Mouse (Mus musculus) liver, embryonic 13.5 days (tissue): ENCODE data around the gene Pde4c. TPM values are rescaled to one million over a fixed set of nuclear protein-coding genes. Genes with fewer than 3 reads are reported as not detected.

ENCODE experiments used
- ATAC-seq: fragments of 200-750 bp; cut with Nextera tagmentation; 2 replicates; pipeline ENCODE4 v1.8.0; 2017; ENCODE audit warnings: low read depth, mild to moderate bottlenecking, moderate number of reproducible peaks, moderate library complexity
- DNase-seq: peaks from one replicate; pipeline ENCODE4 v3.0.0; 2022
- H3K27ac ChIP-seq: fragments of 300-500 bp; sonication (generic); 2 replicates; pipeline ENCODE4 v1.5.1; 2015; ENCODE audit warnings: moderate library complexity, mild to moderate bottlenecking, inconsistent platforms
- H3K27me3 ChIP-seq: fragments of 300-500 bp; sonication (generic); 2 replicates; pipeline ENCODE4 v1.6.1; 2015; ENCODE audit warnings: mild to moderate bottlenecking, inconsistent platforms
- H3K36me3 ChIP-seq: fragments of 300-500 bp; sonication (generic); 2 replicates; pipeline ENCODE4 v1.6.1; 2015; ENCODE audit warnings: mild to moderate bottlenecking, inconsistent platforms
- H3K4me1 ChIP-seq: fragments of 300-500 bp; sonication (generic); replicated peaks from 2 replicates; pipeline ENCODE4 v1.6.1; 2015; ENCODE audit warnings: inconsistent platforms
- H3K4me2 ChIP-seq: fragments of 300-500 bp; sonication (generic); 2 replicates; pipeline ENCODE4 v1.6.1; 2015; ENCODE audit warnings: inconsistent platforms, mild to moderate bottlenecking, moderate library complexity
- H3K4me3 ChIP-seq: fragments of 300-500 bp; sonication (generic); replicated peaks from 2 replicates; pipeline ENCODE4 v1.5.1; 2015; ENCODE audit warnings: mild to moderate bottlenecking, inconsistent platforms
- H3K9ac ChIP-seq: fragments of 300-500 bp; sonication (generic); 2 replicates; pipeline ENCODE4 v1.6.1; 2015; ENCODE audit warnings: mild to moderate bottlenecking, inconsistent platforms
- H3K9me3 ChIP-seq: fragments of 300-500 bp; sonication (generic); replicated peaks from 2 replicates; pipeline ENCODE4 v1.6.1; 2016; ENCODE audit warnings: inconsistent platforms
- WGBS: fragments of 180-500 bp; shearing (Covaris S2); methylation state at CpG from one replicate; pipeline ENCODE4 v1.1.7; 2015; ENCODE audit not compliant: insufficient replicate concordance; 5-methylcytosine and 5-hydroxymethylcytosine counted together
- polyA plus RNA-seq: library from polyadenylated mRNA; unstranded; fragments of >200 nt; fragmentation: Nextera tagmentation; extraction: Ambion mirVana; gene quantifications from 2 replicates; pipeline ENCODE4 v1.2.1, GENCODE M21; 2015

Gene Pde4c
- polyA plus RNA-seq, 1 experiment from 2014 or later = 0.40 TPM

- Histone ChIP-seq H3K4me2 (peak overlapping the region; percentile 44), H3K36me3 (no peaks in the 10 kb centered on the region), H3K27me3 (peaks cover 90% of the 10 kb centered on the region), H3K9me3 (no peaks in the 10 kb centered on the region), H3K27ac (no peak overlapping the region), H3K4me3 (peak overlapping the region; percentile 23), H3K4me1 (peaks cover 18% of the 10 kb centered on the region), H3K9ac (peak overlapping the region; percentile 0; the same call in 1 of the 2 replicates)
- WGBS = 4% methylated on average over 48 of the region's 48 CpGs
- 0 out of 2 replicates have a peak, but pooled peaks have one; percentile 8 for ATAC-seq
- DNase-seq = no peak
Observed at GRCm38 (mm10) chr8:70743656-70744590, 20.4 kb downstream of the Pde4c start.

- H3K27me3 ChIP-seq = peaks cover 97% of the 10 kb centered on the region
- no peak overlapping the region for H3K27ac ChIP-seq
- no peaks in the 10 kb centered on the region for H3K9me3 ChIP-seq
- no peak overlapping the region for H3K4me3 ChIP-seq
- 32% methylated on average over 11 of the region's 11 CpGs for WGBS
- H3K4me2 ChIP-seq = no peak overlapping the region
- no peak overlapping the region for H3K9ac ChIP-seq
- DNase-seq (no peak), ATAC-seq (no peak)
- H3K4me1 ChIP-seq = peaks cover 18% of the 10 kb centered on the region
- no peaks in the 10 kb centered on the region for H3K36me3 ChIP-seq
Observed at GRCm38 (mm10) chr8:70744806-70745205, 21.3 kb downstream of the Pde4c start.

GRCm38 (mm10) chr8:70745691-70746220 lies 22.2 kb downstream of the Pde4c start:
- no peak overlapping the region for H3K27ac ChIP-seq
- no peak overlapping the region for H3K9ac ChIP-seq
- no peaks in the 10 kb centered on the region for H3K36me3 ChIP-seq
- peaks cover 18% of the 10 kb centered on the region for H3K4me1 ChIP-seq
- no peak for ATAC-seq
- H3K27me3 ChIP-seq = peaks cover 99% of the 10 kb centered on the region
- H3K4me3 ChIP-seq = no peak overlapping the region
- no peak overlapping the region for H3K4me2 ChIP-seq
- 43% methylated on average over 19 of the region's 19 CpGs for WGBS
- no peak for DNase-seq
- H3K9me3 ChIP-seq = no peaks in the 10 kb centered on the region

GRCm38 (mm10) chr8:70746676-70747075 lies 23.2 kb downstream of the Pde4c start:
- Histone ChIP-seq H3K4me2 (no peak overlapping the region), H3K27me3 (peaks cover 90% of the 10 kb centered on the region), H3K9ac (no peak overlapping the region), H3K27ac (no peak overlapping the region), H3K4me1 (peaks cover 18% of the 10 kb centered on the region), H3K36me3 (no peaks in the 10 kb centered on the region), H3K9me3 (no peaks in the 10 kb centered on the region), H3K4me3 (no peak overlapping the region)
- WGBS = 63% methylated on average over 9 of the region's 9 CpGs
- DNase-seq (no peak), ATAC-seq (no peak)

GRCm38 (mm10) chr8:70747211-70747890 lies 23.8 kb downstream of the Pde4c start:
- 71% methylated on average over 18 of the region's 18 CpGs for WGBS

GRCm38 (mm10) chr8:70748246-70749096 lies 25.0 kb downstream of the Pde4c start:
- Histone ChIP-seq H3K27ac (no peak overlapping the region), H3K9ac (no peak overlapping the region), H3K4me2 (no peak overlapping the region), H3K36me3 (no peaks in the 10 kb centered on the region), H3K4me3 (no peak overlapping the region), H3K27me3 (peaks cover 72% of the 10 kb centered on the region), H3K4me1 (peaks cover 25% of the 10 kb centered on the region), H3K9me3 (no peaks in the 10 kb centered on the region)
- ATAC-seq (no peak), DNase-seq (no peak)
- 78% methylated on average over 23 of the region's 23 CpGs for WGBS

More at GRCm38 (mm10) chr8:70747211-70747890, 23.8 kb downstream of the Pde4c start:
- no peak overlapping the region for H3K4me3 ChIP-seq
- H3K36me3 ChIP-seq = no peaks in the 10 kb centered on the region
- ATAC-seq = no peak
- DNase-seq = no peak
- no peak overlapping the region for H3K9ac ChIP-seq
- no peaks in the 10 kb centered on the region for H3K9me3 ChIP-seq
- H3K27me3 ChIP-seq = peaks cover 83% of the 10 kb centered on the region
- H3K27ac ChIP-seq = no peak overlapping the region
- peaks cover 21% of the 10 kb centered on the region for H3K4me1 ChIP-seq
- H3K4me2 ChIP-seq = no peak overlapping the region

GRCm38 (mm10) chr8:70749097-70749674 lies 25.7 kb downstream of the Pde4c start:
- 62% methylated on average over 19 of the region's 19 CpGs for WGBS

GRCm38 (mm10) chr8:70750128-70750680 lies 26.7 kb downstream of the Pde4c start:
- 69% methylated on average over 13 of the region's 13 CpGs for WGBS
- DNase-seq = no peak
- no peak overlapping the region for H3K4me2 ChIP-seq

More at GRCm38 (mm10) chr8:70749097-70749674, 25.7 kb downstream of the Pde4c start:
- peaks cover 64% of the 10 kb centered on the region for H3K27me3 ChIP-seq
- H3K4me1 ChIP-seq = peaks cover 26% of the 10 kb centered on the region
- DNase-seq (no peak), ATAC-seq (no peak)
- no peak overlapping the region for H3K4me3 ChIP-seq
- no peaks in the 10 kb centered on the region for H3K9me3 ChIP-seq
- no peaks in the 10 kb centered on the region for H3K36me3 ChIP-seq
- no peak overlapping the region for H3K27ac ChIP-seq
- H3K9ac ChIP-seq = no peak overlapping the region
- H3K4me2 ChIP-seq = no peak overlapping the region

GRCm38 (mm10) chr8:70752000-70752764 lies 28.7 kb downstream of the Pde4c start:
- DNase-seq (no peak), ATAC-seq (no peak)
- H3K4me3 ChIP-seq = no peak overlapping the region
- peaks cover 40% of the 10 kb centered on the region for H3K4me1 ChIP-seq
- peak overlapping the region; percentile 61; the same call in 1 of the 2 replicates for H3K4me2 ChIP-seq
- WGBS = 24% methylated on average over 11 of the region's 11 CpGs
- H3K36me3 ChIP-seq = peaks cover 9% of the 10 kb centered on the region
- H3K27ac ChIP-seq = peak overlapping the region; percentile 77
- no peaks in the 10 kb centered on the region for H3K9me3 ChIP-seq
- no peak overlapping the region for H3K9ac ChIP-seq
- peaks cover 34% of the 10 kb centered on the region for H3K27me3 ChIP-seq

More at GRCm38 (mm10) chr8:70750128-70750680, 26.7 kb downstream of the Pde4c start:
- Histone ChIP-seq H3K27ac (no peak overlapping the region), H3K4me3 (no peak overlapping the region), H3K9ac (no peak overlapping the region), H3K27me3 (peaks cover 54% of the 10 kb centered on the region), H3K9me3 (no peaks in the 10 kb centered on the region), H3K36me3 (no peaks in the 10 kb centered on the region), H3K4me1 (peaks cover 31% of the 10 kb centered on the region)
- ATAC-seq = no peak
